Mouse (Mus musculus): Measurements from ENCODE around the gene Adamtsl3. TPM values are rescaled to one million over a fixed set of nuclear protein-coding genes. Genes with fewer than 3 reads are reported as not detected.

Adamtsl3 gene
- polyA plus RNA-seq, 1 experiment = 3.7 TPM

DNA sequence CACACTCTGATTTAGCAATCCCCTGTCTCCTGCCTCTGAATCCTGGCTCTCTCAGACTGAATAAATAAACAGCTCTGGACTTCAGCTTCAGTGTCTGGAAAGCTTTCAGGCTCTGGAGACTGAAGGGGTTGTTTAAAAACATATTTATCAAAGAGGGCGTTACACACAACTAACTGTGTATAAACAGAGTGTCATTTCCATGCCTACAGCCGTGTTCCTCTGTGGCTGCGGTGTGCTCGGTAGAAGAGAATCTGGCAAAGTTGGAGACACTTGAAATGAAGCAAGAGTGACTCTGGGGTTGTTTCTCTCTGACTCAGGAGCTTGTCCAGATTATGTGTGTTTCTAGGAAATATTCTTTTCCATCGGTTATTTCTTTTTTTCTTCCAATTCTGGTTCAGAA lies 167.0 kb downstream of the Adamtsl3 start:
- no peak for DNase-seq (ENCODE audit: low read depth)

DNA sequence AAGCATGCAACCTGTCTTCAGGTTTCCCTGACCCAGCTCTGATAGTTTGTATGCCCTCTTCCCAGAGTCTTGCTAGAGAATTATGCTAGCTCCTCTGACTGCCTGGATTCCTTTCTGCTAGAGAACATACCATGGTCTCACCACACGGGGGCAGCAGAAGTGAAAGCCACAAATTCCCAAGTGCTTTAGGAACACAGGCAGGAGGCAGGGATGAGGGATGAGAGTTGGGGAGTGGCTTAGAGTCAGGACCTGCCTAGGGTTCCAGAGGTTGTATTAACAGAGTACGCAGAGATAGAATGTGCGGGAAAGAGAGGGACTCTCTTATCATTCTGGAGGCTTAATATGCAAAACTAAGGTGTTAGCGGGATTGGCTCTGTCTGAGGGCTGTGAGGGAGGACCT lies 168.6 kb downstream of the Adamtsl3 start:
- no peak for DNase-seq (ENCODE audit: low read depth)

DNA sequence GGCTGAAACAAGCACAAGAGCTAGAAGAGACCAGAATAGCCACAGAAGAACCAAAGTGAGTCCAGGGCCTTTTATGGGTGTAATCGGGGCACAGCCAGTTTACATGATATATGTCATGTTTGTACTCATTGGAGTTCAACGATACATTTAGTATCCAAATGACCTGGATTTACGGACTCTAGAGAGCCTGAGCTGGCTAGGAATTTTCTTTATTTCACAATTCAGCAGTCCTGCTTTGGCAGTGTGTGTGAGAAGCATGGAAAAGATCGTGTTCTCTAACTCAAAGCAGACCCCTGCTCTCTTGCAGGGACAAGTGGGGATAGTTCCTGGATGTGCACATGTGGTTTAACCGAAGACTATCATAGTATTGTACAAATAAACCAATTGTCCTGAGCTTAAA lies 195.1 kb downstream of the Adamtsl3 start:
- no peak for DNase-seq (ENCODE audit: low read depth)

DNA sequence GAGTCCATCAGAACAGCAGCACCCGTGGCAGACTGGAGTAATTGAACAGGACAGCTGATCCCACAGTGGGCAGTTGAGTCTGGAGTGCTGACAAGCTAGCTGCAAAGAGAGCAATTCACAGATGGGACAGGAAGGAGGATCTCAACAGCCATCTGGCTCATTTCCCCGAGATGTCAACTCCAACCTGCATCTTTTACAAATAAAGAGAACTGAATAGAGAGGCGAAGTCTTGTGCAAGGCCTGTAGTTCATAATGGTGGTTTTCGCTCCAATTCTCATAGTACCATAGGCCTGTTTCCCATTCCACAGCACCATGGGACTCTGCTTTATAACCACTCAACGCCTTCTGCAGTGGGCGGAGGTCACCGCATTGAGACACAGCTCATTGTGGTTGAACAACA lies 195.9 kb downstream of the Adamtsl3 start:
- no peak for DNase-seq (ENCODE audit: low read depth)

DNA sequence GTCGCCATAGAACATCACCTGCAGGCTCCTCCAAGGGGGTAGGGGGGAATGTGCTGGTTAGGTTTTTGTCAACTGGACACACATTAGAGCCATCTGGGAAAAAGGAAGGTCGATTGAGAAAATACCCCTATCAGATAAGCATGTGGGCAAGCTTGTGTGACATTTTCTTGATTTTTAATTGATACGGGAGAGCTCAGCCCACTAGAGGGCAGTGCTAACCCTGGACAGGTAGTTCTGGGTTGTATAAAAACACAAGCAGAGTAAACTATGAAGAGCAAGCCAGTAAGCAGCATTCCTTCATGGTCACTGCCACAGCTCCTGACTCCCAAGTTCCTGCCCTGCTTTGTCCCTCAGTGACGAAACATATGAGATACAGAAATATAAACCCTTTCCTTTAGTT lies 197.7 kb downstream of the Adamtsl3 start:
- no peak for DNase-seq (ENCODE audit: low read depth)

DNA sequence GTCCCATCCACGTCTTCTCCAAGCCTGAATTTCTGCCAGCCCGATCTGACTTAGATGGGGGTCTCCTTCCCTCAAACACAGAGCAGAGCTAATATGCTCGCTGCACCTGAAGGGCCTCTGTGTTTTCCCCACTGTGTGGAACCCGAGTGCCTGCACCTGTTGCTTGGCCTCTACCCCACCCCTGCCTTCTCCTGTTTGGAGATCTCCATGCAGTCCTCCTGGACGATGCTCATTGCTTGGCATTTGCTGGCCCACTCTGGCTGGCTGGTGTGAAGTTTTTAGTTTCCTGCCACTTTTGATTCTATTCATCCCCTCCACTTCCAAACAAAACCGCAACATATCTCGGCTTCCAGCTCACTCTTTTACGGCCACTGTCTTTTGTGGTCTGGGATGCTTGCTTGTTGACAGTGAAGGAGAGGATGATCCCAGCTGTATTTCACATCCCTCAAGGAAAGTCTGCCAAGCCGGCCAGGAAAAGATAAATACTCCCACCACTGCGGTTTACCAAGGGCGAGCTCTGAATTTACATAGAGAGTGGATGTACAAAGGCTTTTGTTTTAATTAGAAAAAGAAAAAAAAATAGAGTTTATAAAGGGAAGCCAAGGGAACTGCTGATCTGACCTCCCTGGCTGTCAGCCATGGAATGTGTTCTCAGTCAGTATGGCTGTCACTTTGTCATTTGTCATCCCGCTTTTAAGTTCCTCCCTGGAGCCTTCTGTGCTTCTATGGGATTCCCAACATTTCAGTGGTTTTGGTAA lies 198.4 kb downstream of the Adamtsl3 start:
- no peak for DNase-seq (ENCODE audit: low read depth)

DNA sequence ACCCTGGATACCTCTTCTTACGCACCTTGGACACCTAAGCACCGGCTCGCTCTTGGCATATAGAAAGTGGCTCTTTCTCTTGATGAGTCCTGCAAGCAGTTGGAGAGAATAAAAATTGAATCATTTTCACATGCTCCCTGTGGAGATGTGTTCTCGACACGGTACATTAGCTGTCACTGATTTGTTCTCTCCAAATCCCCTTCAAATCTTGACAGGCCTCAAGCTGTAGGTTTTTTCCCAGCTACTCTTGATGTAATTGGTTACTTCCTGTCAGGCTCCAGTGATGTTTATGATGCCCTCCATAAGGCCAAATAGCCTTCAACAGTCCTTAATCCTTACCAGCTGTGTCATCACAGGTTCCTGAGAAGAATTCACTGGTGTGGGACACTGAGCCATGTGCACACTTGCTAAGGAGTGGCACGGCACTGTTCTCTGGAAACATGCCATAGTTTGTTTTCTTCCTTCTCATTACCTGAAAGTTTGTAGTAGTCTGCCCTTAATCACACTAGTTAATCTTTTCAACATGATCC lies 209.0 kb downstream of the Adamtsl3 start:
- no peak for DNase-seq (ENCODE audit: low read depth)

DNA sequence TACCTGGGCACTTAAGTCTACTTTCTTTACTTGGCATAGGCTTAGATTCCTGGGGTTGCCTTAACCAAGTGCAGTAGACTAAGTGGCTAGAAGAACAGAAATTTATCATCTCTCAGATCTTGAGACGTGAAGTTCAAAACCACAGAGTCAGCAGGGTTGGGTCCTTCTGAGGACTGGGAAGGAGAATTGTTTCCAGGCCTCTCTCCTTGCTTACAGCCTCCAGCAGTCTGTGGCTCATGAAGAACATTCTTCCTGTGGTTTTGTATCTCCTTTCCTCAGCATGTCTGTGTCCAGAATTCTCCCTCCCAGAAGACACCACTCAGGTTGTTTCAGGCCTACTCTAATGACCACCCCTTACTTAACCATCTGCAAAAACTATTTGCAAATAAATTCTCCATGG lies 216.5 kb downstream of the Adamtsl3 start:
- DNase-seq (ENCODE audit: low read depth) = no peak

DNA sequence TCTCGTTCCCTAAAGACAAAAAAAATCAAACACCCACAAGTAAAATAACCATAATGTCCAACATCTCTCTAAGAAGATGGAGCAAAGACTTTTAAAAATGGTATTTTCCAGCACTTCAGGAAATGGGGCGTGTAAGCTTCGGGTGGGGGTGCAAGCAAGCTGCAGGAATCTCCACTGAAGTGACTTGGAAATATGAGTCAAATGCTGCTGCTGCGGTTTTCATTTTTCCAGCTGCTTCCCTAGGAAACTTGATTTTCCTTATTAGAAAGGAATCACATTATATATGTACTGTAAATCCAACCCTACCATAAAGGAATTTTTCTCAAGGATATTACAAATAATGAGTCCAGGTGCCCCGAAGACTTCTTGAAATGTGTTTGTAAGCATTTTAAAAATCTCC lies 220.3 kb downstream of the Adamtsl3 start:
- DNase-seq (ENCODE audit: low read depth) = no peak

DNA sequence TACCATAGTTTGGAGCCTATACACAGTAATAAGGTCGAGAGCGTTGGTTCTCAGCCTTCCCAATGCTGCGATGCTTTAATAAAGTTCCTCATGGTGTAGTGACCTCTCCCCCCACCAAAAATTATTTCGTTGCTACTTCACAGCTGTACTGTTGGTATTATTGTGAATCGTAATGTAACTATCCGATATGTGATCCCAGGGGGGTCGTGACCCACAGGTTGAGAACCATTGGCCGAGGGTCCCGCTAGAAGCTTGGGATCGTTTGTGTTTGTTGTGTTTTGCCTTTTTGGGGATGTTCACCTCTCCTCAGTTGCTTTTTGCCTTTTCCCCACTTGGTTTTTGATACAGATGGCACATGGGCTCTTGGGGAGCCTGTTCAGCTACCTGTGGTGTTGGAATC lies 220.9 kb downstream of the Adamtsl3 start:
- no peak for DNase-seq (ENCODE audit: low read depth)

DNA sequence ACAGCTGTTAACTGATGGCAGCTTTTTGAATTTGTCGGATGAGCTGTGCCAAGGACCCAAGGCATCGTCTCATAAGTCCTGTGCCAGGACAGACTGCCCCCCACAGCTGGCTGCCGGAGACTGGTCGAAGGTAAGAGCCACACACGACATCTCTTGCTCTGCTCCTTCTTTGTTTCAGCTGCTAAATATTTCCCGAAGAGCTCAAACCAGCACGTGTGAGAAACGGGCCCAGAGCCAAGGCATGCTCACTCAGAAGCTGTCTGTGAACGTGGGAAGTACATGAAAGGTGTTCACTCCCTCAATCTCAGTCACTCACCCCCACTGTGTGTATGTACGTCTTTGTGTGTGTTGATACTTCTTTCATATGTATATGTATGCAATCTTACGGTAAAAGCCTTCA lies 221.6 kb downstream of the Adamtsl3 start:
- no peak for DNase-seq (ENCODE audit: low read depth)

DNA sequence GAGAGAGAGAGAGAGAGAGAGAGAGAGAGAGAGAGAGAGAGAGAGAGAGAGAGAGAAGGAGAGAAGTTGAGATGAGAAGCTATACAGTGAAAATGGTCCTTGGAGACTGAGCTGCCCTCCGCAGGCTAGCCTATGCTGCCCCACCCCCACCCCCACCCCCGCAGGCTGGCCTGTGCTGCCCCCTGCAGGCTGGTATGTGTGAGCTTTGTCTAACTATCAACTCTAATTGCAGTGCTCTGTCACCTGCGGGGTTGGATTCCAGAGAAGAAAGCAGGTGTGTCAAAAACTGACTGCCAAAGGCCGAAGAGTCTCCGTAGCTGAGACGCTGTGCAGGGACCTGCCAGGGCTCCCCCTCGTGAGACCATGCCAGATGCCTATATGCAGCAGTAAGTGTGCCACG lies 231.2 kb downstream of the Adamtsl3 start:
- no peak for DNase-seq (ENCODE audit: low read depth)

DNA sequence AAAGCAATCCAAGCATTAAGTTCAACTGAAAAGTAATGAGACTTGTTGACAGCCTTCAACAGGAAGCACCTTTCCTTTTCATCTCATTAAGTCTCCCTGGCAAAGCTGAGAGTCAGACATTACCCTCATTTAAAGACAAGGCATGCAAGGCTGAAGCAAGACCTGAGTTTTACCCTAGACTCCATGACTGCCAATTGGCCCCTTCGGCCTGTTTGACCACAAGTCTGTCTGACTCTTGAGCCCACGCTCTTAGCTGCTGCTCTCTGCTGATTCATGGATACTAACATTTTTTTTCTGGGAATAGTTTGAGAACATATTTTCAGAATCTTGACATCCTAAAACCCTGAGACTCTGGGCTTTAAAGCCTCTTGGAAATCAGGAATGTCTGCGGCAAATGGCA lies 232.3 kb downstream of the Adamtsl3 start:
- no peak for DNase-seq (ENCODE audit: low read depth)

DNA sequence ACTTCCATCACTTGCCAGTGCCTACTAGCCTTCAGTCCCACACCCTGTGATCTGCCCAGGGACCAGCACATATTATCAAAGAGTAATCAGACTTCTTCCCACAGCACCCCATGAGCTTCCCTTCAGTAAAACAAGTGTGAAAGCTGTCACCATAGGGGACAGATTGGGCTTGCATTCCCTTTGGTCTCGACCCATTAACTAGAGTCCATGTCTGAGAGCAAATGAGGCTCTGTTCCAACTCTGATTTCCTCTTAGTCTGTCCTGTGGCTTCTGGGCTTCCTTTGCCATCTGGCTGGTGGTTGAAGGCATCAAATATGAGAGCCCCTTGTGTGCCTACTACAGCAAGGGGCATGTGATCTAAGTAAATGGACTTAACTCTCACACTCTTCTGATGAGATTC lies 237.5 kb downstream of the Adamtsl3 start:
- DNase-seq (ENCODE audit: low read depth) = no peak

DNA sequence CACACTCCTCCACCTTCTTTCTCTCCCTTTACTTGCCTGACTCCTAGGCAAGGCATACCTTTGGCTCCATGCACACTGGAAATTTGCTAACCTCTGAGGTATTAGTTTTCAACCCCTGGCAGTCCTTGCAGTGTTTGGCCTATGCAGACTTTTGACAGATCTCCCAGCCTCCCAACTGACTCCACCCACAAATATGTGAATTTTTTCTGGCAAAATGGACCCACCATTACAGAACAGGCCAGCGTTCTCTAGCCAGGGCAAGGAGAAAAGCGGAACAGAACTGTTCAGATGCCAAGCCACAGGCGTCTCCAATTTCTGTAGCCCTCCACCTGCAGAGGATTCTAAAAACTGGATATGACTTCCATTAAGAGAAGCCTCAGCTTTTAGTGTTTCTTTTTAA lies 244.5 kb downstream of the Adamtsl3 start:
- DNase-seq (ENCODE audit: low read depth) = no peak

DNA sequence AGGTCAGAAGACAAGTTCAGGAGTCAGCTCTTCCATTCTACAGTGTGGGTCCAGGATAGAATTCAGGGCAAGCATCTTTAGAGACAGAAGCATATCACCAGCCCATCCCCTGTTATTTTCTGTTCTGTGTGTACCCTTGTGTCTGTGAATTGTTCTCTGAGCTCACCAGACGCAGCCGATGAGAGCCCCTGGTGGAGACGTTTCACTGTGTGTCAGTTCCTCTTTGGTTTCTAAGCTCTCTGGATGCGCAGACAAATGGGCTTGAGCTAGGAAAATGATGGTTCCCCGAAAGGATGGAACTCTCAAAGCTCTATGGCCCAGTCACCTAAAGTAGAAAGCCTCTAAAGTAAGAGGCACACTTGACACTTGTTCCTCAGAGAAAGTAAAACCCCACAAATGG lies 246.3 kb downstream of the Adamtsl3 start:
- DNase-seq (ENCODE audit: low read depth) = no peak

DNA sequence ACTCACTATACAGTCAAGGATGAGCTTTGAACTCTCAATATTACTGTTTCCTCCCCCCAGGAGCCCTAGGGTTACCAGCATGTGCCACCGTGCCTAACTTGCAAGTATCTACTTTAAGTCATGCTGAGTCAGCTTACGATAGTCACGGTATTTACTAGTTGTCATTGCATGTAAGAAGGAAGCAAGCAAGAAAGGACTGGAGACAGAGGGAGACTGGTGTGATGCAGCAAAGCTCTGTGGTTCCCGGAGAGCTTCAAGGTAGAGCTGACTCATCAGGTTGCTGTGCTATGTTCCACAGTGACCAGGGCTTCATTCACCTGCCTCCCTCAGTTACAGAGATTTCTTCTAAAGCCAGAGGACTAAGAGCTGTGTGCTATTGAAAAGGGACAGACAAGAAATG lies 247.0 kb downstream of the Adamtsl3 start:
- no peak for DNase-seq (ENCODE audit: low read depth)

DNA sequence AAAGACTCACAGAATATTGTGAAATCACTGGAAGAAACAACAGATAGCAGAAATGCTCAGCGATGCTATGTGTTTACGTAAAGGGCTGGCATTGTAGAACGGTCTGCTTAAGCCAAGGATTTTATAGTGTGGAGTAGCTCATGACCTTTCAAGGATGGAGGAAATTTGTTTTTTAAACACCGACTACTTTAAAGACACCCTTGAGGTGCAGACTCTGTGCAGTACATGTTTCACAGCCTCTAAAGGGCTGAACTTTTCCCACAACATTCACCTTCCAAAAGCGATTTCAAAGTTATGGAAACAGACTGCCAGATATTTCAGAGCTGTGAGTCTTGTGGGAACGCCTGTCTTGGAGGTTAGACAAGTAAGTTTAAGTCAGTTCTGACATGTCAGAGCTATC lies 255.4 kb downstream of the Adamtsl3 start:
- DNase-seq (ENCODE audit: low read depth) = no peak

DNA sequence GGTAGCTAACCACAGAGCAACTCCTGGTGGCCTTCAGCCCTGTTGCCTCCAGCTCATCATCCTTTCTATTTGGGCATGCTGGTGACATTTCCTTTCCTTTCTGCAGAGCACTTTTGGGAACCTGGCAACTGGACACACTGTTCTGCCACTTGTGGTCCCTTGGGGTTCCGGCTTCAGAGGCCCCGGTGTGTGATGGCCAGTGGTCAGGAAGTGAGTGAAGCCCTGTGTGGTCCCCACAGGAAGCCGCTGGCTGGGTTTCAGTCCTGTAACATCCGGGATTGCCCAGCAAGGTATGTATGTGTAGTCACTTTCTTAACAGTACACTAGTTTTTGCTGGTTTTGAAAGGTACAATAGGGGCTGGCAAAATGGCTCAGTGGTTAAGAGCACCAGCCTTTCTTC lies 266.5 kb downstream of the Adamtsl3 start:
- DNase-seq (ENCODE audit: low read depth) = no peak

DNA sequence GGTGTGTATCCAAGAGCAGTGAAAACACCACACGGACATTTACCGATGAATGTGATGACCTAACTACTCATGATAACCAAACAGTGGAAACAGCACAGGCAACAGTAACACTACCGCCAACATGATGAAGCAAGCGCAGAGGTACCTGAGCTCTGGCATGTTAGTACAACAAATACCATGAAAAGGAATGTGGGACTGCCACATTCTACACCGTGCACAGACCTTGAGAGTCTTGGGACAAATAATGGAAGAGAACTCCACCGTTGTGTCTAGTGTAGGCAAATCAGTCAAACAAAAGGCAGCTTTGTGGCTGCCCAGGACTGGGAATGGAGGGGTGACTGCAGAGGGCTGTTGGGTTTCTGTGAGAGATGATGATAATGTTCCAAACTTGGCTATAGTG lies 269.9 kb downstream of the Adamtsl3 start:
- DNase-seq (ENCODE audit: low read depth) = no peak

DNA sequence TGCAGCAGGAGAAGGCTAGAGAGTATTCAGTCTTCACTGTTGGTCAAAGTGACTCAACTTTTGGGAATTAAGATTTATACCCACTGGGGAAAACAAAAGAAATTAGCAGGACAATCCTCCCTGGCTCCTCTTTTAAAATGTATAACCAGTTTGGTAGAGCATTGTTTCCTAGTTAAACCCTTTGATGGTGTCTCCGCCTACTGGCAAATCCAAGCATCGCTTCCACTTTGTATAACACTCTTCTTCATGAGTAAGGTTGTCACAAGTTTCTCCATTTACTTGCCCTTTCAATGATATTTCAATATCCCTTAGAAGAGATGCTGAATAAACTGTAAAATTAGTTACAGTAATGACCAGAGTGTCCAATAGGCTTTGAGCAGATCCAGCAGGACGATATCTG lies 274.1 kb downstream of the Adamtsl3 start:
- DNase-seq (ENCODE audit: low read depth) = no peak

DNA sequence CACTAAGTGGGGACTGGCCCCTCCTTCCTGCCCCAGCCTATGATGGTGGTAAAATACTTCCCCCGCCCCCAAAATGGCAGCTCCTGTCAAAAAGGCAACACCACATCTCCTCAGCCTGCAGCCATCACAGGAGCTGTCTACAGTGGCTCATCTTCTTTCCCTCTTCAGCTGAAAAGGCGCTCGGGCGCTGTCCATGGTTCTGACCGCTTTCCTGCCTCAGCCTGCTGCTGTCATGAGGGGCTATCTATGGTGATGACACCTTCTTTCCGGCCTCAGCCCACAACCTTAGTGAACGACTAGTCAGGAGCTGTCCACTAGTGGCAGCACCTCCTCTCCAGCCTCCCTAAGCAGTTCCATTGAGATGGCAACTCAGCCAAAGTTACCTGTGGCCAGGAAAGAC lies 289.8 kb downstream of the Adamtsl3 start:
- no peak for DNase-seq (ENCODE audit: low read depth)

DNA sequence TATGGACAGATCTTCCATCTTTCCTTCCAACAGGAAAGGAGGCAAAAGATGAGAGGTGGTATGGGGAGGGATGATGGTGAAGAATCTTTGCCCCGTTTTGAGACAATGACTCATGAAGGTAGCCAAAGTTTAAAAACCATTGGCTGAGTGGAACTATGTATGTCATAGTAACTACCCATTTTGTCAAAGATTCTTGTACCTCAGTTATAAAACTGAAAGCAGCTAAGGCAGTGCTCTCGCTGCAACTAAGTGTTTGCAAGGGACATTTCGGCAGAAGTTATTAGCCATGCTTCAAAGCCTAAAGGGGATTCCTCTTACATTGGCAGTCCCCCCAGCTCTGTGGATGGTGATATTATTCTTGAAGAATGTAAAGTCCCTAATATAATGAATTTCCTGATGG lies 311.7 kb downstream of the Adamtsl3 start:
- DNase-seq (ENCODE audit: low read depth) = no peak

DNA sequence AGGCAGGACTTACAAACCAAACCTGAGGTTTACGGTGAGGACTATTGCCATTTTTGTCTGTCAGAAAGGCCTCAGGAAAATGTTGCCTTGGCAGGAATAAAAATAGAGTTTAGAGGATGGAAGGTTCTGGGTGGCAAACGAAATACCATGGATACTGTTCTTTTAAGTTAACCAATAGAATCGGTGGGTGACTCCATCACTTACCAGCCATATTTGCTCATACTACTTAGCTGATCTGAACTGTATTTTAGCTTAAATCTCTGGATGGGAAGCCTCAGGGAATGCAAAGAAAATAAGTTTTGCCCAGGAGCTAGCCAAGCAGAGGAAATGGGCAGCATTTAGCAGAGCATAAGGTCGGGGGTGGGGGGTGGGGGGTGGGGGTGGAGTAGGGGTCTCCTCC lies 312.4 kb downstream of the Adamtsl3 start:
- no peak for DNase-seq (ENCODE audit: low read depth)
